Mouse (Mus musculus) NIH3T3 (cell line): Measurements from ENCODE around the gene Rab3b.

Experiments used
- DNase-seq: peaks from one replicate; pipeline ENCODE4 v3.0.0-alpha.2; 2012; ENCODE audit warnings: low read depth

The Rab3b gene

GRCm38 (mm10) chr4:108950201-108950600 lies 71.3 kb downstream of the Rab3b start:
- no peak for DNase-seq

GRCm38 (mm10) chr4:108951663-108952062 lies 72.8 kb downstream of the Rab3b start:
- DNase-seq = no peak

GRCm38 (mm10) chr4:108959696-108960095 lies 80.8 kb downstream of the Rab3b start:
- DNase-seq = no peak

GRCm38 (mm10) chr4:108960619-108961460 lies 82.0 kb downstream of the Rab3b start:
- DNase-seq = no peak

- no peak for DNase-seq
Measured at GRCm38 (mm10) chr4:108963017-108963416, 84.2 kb downstream of the Rab3b start.

- no peak for DNase-seq
Measured at GRCm38 (mm10) chr4:108969517-108969916, 90.7 kb downstream of the Rab3b start.

GRCm38 (mm10) chr4:108971054-108971453 lies 92.2 kb downstream of the Rab3b start:
- peak; percentile 76 for DNase-seq

- peak; percentile 90 for DNase-seq
Measured at GRCm38 (mm10) chr4:108976458-108977071, 97.7 kb downstream of the Rab3b start.

- no peak for DNase-seq
Measured at GRCm38 (mm10) chr4:108986833-108987472, 108.1 kb downstream of the Rab3b start.

- no peak for DNase-seq
Measured at GRCm38 (mm10) chr4:108987473-108987842, 108.6 kb downstream of the Rab3b start.

- no peak for DNase-seq
Measured at GRCm38 (mm10) chr4:108989430-108989829, 110.6 kb downstream of the Rab3b start.

GRCm38 (mm10) chr4:108990032-108990431 lies 111.2 kb downstream of the Rab3b start:
- peak; percentile 53 for DNase-seq

- DNase-seq = no peak
Measured at GRCm38 (mm10) chr4:108990571-108990970, 111.7 kb downstream of the Rab3b start.

- no peak for DNase-seq
Measured at GRCm38 (mm10) chr4:108991811-108992210, 112.9 kb downstream of the Rab3b start.
